Mouse (Mus musculus) neural tube, embryonic 12.5 days (tissue): ENCODE results near the gene Yeats2. TPM values are rescaled to one million over a fixed set of nuclear protein-coding genes. Genes with fewer than 3 reads are reported as not detected.
"Not testable (repeated sequence)": the region's sequence is repeated elsewhere in the genome, so short reads cannot be mapped to it uniquely, and the experiment has no call there.

Experiments
- ATAC-seq: fragments of 200-750 bp; cut with Nextera tagmentation; 2 replicates; pipeline ENCODE4 v1.8.0; 2017; ENCODE audit warnings: low read depth, mild to moderate bottlenecking, moderate TSS enrichment, moderate library complexity; ENCODE audit not compliant: low FRiP score
- H3K27ac ChIP-seq: fragments of 300-500 bp; sonication (generic); 2 replicates; pipeline ENCODE4 v1.5.1; 2016
- H3K27me3 ChIP-seq: fragments of 300-500 bp; sonication (generic); replicated peaks from 2 replicates; pipeline ENCODE4 v1.6.1; 2016; ENCODE audit warnings: mild to moderate bottlenecking
- H3K36me3 ChIP-seq: fragments of 300-500 bp; sonication (generic); 2 replicates; pipeline ENCODE4 v1.6.1; 2016; ENCODE audit warnings: mild to moderate bottlenecking
- H3K4me1 ChIP-seq: fragments of 300-500 bp; sonication (generic); 2 replicates; pipeline ENCODE4 v1.6.1; 2016
- H3K4me2 ChIP-seq: fragments of 300-500 bp; sonication (generic); replicated peaks from 2 replicates; pipeline ENCODE4 v1.6.1; 2016; ENCODE audit warnings: mild to moderate bottlenecking
- H3K4me3 ChIP-seq: fragments of 300-500 bp; sonication (generic); 2 replicates; pipeline ENCODE4 v1.5.1; 2016
- H3K9ac ChIP-seq: fragments of 300-500 bp; sonication (generic); 2 replicates; pipeline ENCODE4 v1.6.1; 2016; ENCODE audit warnings: mild to moderate bottlenecking
- H3K9me3 ChIP-seq: fragments of 300-500 bp; sonication (generic); 2 replicates; pipeline ENCODE4 v1.6.1; 2016; ENCODE audit warnings: mild to moderate bottlenecking
- WGBS: fragments of 180-500 bp; shearing (Covaris S2); methylation state at CpG from one replicate; pipeline ENCODE4 v1.1.7; 2016; 5-methylcytosine and 5-hydroxymethylcytosine counted together
- polyA plus RNA-seq: library from polyadenylated mRNA; unstranded; fragments of >200 nt; fragmentation: Nextera tagmentation; extraction: Ambion mirVana; gene quantifications from 2 replicates; pipeline ENCODE4 v1.2.1, GENCODE M21; 2016

The Yeats2 gene
- polyA plus RNA-seq = 38.6 and 42.8 TPM in 2 replicates

- H3K4me2 ChIP-seq = peak within 1 kb of the TSS; percentile 75
- peak within 1 kb of the TSS; percentile 75 for H3K4me3 ChIP-seq
- no peaks in the 10 kb centered on the region for H3K9me3 ChIP-seq
- H3K27me3 ChIP-seq = no peaks in the 10 kb centered on the region
- H3K36me3 ChIP-seq = peaks cover 5% of the 10 kb centered on the region
- ATAC-seq = peak; percentile 96
- under 1% methylated on average over 84 of the region's 92 CpGs for WGBS
- H3K27ac ChIP-seq = peak within 1 kb of the TSS; percentile 84
- peaks cover 14% of the 10 kb centered on the region for H3K4me1 ChIP-seq
- H3K9ac ChIP-seq = peak within 1 kb of the TSS; percentile 83
Measured at GRCm38 (mm10) chr16:20140772-20141531, at the start of gene Yeats2. Gene Yeats2 (plus strand): TSS chr16:20141063.

GRCm38 (mm10) chr16:20095966-20096365 is 44.9 kb upstream of the Yeats2 start:
- H3K9me3 ChIP-seq = no peaks in the 10 kb centered on the region
- no peak overlapping the region for H3K9ac ChIP-seq
- 0 out of 2 replicates have a peak, but pooled peaks cover 3% of the 10 kb centered on the region for H3K4me1 ChIP-seq
- WGBS = 75% methylated on average over 2 of the region's 2 CpGs
- no peak overlapping the region for H3K27ac ChIP-seq
- no peak overlapping the region for H3K4me2 ChIP-seq
- H3K36me3 ChIP-seq = no peaks in the 10 kb centered on the region
- no peak for ATAC-seq
- H3K4me3 ChIP-seq = no peak overlapping the region
- H3K27me3 ChIP-seq = no peaks in the 10 kb centered on the region

GRCm38 (mm10) chr16:20097069-20097710 is 43.7 kb upstream of the Yeats2 start, which contains the start of gene Klhl24:
Gene Klhl24 (plus strand): TSS chr16:20097542.
- Histone ChIP-seq H3K9ac (peak within 1 kb of the TSS; percentile 99), H3K9me3 (no peaks in the 10 kb centered on the region), H3K4me2 (peak within 1 kb of the TSS; percentile 67), H3K4me1 (0 out of 2 replicates have a peak, but pooled peaks cover 3% of the 10 kb centered on the region), H3K27ac (peak within 1 kb of the TSS; percentile 97), H3K36me3 (no peaks in the 10 kb centered on the region), H3K27me3 (no peaks in the 10 kb centered on the region), H3K4me3 (peak within 1 kb of the TSS; percentile 93)
- peak; percentile 97 for ATAC-seq
- 1% methylated on average over 29 of the region's 29 CpGs for WGBS

GRCm38 (mm10) chr16:20097711-20098374 is 43.0 kb upstream of the Yeats2 start:
- Histone ChIP-seq H3K9me3 (no peaks in the 10 kb centered on the region), H3K4me2 (peak overlapping the region; percentile 67), H3K4me1 (0 out of 2 replicates have a peak, but pooled peaks cover 3% of the 10 kb centered on the region), H3K27ac (peak overlapping the region; percentile 97), H3K36me3 (peaks cover 6% of the 10 kb centered on the region; the same call in 1 of the 2 replicates), H3K9ac (peak overlapping the region; percentile 99), H3K27me3 (no peaks in the 10 kb centered on the region), H3K4me3 (peak overlapping the region; percentile 93)
- WGBS = under 1% methylated on average over 61 of the region's 61 CpGs
- peak; percentile 90 for ATAC-seq

GRCm38 (mm10) chr16:20098375-20098727 is 42.5 kb upstream of the Yeats2 start:
- H3K4me2 ChIP-seq = peak overlapping the region; percentile 67
- H3K9ac ChIP-seq = peak overlapping the region; percentile 99
- 11% methylated on average over 4 of the region's 4 CpGs for WGBS
- H3K36me3 ChIP-seq = peaks cover 10% of the 10 kb centered on the region
- H3K4me3 ChIP-seq = peak overlapping the region; percentile 93
- H3K27me3 ChIP-seq = no peaks in the 10 kb centered on the region
- no peak for ATAC-seq
- peaks cover 3% of the 10 kb centered on the region; the same call in 1 of the 2 replicates for H3K9me3 ChIP-seq
- H3K4me1 ChIP-seq = 0 out of 2 replicates have a peak, but pooled peaks cover 3% of the 10 kb centered on the region
- peak overlapping the region; percentile 97; the same call in 1 of the 2 replicates for H3K27ac ChIP-seq

GRCm38 (mm10) chr16:20098866-20099629 is 41.8 kb upstream of the Yeats2 start:
- Histone ChIP-seq H3K27me3 (no peaks in the 10 kb centered on the region), H3K4me2 (peak overlapping the region; percentile 67), H3K4me3 (no peak overlapping the region), H3K4me1 (0 out of 2 replicates have a peak, but pooled peaks cover 3% of the 10 kb centered on the region), H3K27ac (no peak overlapping the region), H3K9ac (no peak overlapping the region), H3K9me3 (peaks cover 10% of the 10 kb centered on the region), H3K36me3 (peaks cover 17% of the 10 kb centered on the region)
- WGBS = 98% methylated on average over 6 of the region's 6 CpGs
- ATAC-seq = no peak

GRCm38 (mm10) chr16:20106996-20107395 is 33.9 kb upstream of the Yeats2 start:
- Histone ChIP-seq H3K4me1 (no peaks in the 10 kb centered on the region), H3K9me3 (peaks cover 19% of the 10 kb centered on the region), H3K4me2 (no peak overlapping the region), H3K9ac (no peak overlapping the region), H3K36me3 (peaks cover 76% of the 10 kb centered on the region), H3K27ac (no peak overlapping the region), H3K4me3 (no peak overlapping the region), H3K27me3 (no peaks in the 10 kb centered on the region)
- ATAC-seq = no peak
- WGBS = 97% methylated on average over 8 of the region's 8 CpGs

GRCm38 (mm10) chr16:20108961-20109360 is 31.9 kb upstream of the Yeats2 start:
- no peak for ATAC-seq
- H3K4me2 ChIP-seq = no peak overlapping the region
- no peak overlapping the region for H3K9ac ChIP-seq
- no peaks in the 10 kb centered on the region for H3K4me1 ChIP-seq
- no peaks in the 10 kb centered on the region for H3K27me3 ChIP-seq
- H3K27ac ChIP-seq = no peak overlapping the region
- H3K4me3 ChIP-seq = no peak overlapping the region
- H3K9me3 ChIP-seq = peaks cover 10% of the 10 kb centered on the region; the same call in 1 of the 2 replicates
- WGBS = 96% methylated on average over 6 of the region's 6 CpGs
- peaks cover 67% of the 10 kb centered on the region for H3K36me3 ChIP-seq

GRCm38 (mm10) chr16:20112649-20113048 is 28.2 kb upstream of the Yeats2 start:
- WGBS = 92% methylated on average over 2 of the region's 2 CpGs
- Histone ChIP-seq H3K9me3 (0 out of 2 replicates have a peak, but pooled peaks cover 7% of the 10 kb centered on the region), H3K4me2 (no peak overlapping the region), H3K4me1 (no peaks in the 10 kb centered on the region), H3K36me3 (peaks cover 64% of the 10 kb centered on the region), H3K4me3 (no peak overlapping the region), H3K27me3 (no peaks in the 10 kb centered on the region), H3K27ac (no peak overlapping the region), H3K9ac (no peak overlapping the region)
- ATAC-seq = no peak

GRCm38 (mm10) chr16:20116069-20116468 is 24.8 kb upstream of the Yeats2 start:
- Histone ChIP-seq H3K4me1 (no peaks in the 10 kb centered on the region), H3K36me3 (peaks cover 62% of the 10 kb centered on the region), H3K9me3 (no peaks in the 10 kb centered on the region), H3K4me3 (no peak overlapping the region), H3K9ac (no peak overlapping the region), H3K27ac (no peak overlapping the region), H3K4me2 (no peak overlapping the region), H3K27me3 (no peaks in the 10 kb centered on the region)
- 89% methylated on average over 4 of the region's 4 CpGs for WGBS
- ATAC-seq = no peak

GRCm38 (mm10) chr16:20126319-20126883 is 14.5 kb upstream of the Yeats2 start:
- H3K9ac ChIP-seq, H3K4me3 ChIP-seq, ATAC-seq, H3K27ac ChIP-seq, H3K27me3 ChIP-seq, H3K9me3 ChIP-seq, H3K4me1 ChIP-seq, H3K4me2 ChIP-seq: not testable (repeated sequence)
- peaks cover 37% of the 10 kb centered on the region for H3K36me3 ChIP-seq
- 87% methylated on average over 10 of the region's 10 CpGs for WGBS
